In the genomic region with DNA sequence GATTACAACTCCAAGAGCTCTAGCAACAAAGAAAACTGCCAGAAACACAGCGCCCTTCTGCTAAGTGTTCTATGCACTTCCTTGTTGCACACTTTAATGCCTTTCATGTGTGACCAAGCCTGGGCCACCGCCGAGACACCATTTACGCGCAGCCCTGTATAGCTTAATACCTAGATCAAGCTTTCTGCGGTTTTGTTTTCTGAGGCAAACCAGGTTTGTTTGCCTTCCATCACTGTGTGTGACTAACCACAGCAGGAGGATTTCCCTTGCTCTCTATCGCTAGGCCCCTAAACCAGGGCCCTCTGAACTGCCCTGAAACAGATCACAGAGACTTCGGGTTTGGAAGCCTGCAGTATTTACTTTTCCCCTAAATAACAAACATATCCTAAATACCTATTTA, we compare ENCODE assay signal across 19 mouse cellular contexts.
DNase-seq lines count a peak whose midpoint lies in the region; ATAC-seq and TF ChIP-seq lines count a peak whose summit lies in the region.
"Had no signal": no experiment of that assay in that cellular context is flagged by ENCODE, and none has a peak within 500 bp of the region (broad histone marks: within the 10 kb centered on the region; RNA-seq: fewer than 3 reads in every experiment).

No protein-coding gene starts in this region.

- ATAC-seq in limb, embryonic 11.5 days (ENCODE audit: insufficient number of reproducible peaks, low FRiP score, low TSS enrichment, low read depth), result 0 out of 2 replicates have a peak, but pooled peaks have one; percentile 35
- ATAC-seq: forebrain, embryonic 15.5 days; hindbrain, embryonic 16.5 days; inflammation-experienced regulatory T-cells, adult 6 months had no signal

- H3K36me3 ChIP-seq in limb, embryonic 11.5 days (ENCODE audit: control insufficient read depth, insufficient read depth, low read length), result no peaks in the 10 kb centered on the region
- H3K36me3 ChIP-seq in limb, embryonic 10.5 days, result no peaks in the 10 kb centered on the region
- H3K36me3 ChIP-seq in CH12.LX (replicated peaks in 1 of 2; ENCODE audit: control insufficient read depth in 1 of 2, insufficient read depth in 1 of 2, low read length in 1 of 2), result no peaks in the 10 kb centered on the region
- H3K36me3 ChIP-seq: forebrain, embryonic 15.5 days; G1E; heart, embryonic 10.5 days; hindbrain, embryonic 12.5 days had no signal

- DNase-seq in limb, embryonic 11.5 days (ENCODE audit: low spot score), result no peak
- DNase-seq in limb, embryonic 10.5 days (ENCODE audit: low spot score), result no peak
- DNase-seq in CH12.LX (ENCODE audit: extremely low read depth), result peak; percentile 13
- DNase-seq in naive thymus-derived CD4-positive, alpha-beta T cell, adult 2 months (ENCODE audit: low read depth), result peak; percentile 47
- no peak for DNase-seq in urinary bladder, adult 18-20 months (ENCODE audit: low spot score in 2 of 2)
- no peak for DNase-seq in left cerebral cortex, adult 8-10 months (ENCODE audit: low spot score in 2 of 2)
- DNase-seq: adrenal gland, postnatal 10 days; cerebellum, adult 11 months; cerebellum, adult 8-10 months; cerebellum, postnatal 25 days; gastrocnemius, postnatal 10 days; heart, postnatal 10 days; heart, postnatal 4 days had no signal

- no peak for TF ChIP-seq POLR2A in CH12.LX (IDR thresholded peaks at IDR 0.05; ENCODE audit: low read depth, low read length)

- no peak overlapping the region for H3K4me3 ChIP-seq in limb, embryonic 11.5 days (ENCODE audit: low read depth, low read length)
- no peak overlapping the region for H3K4me3 ChIP-seq in limb, embryonic 10.5 days
- H3K4me3 ChIP-seq in CH12.LX (replicated peaks in 1 of 3; ENCODE audit: low read depth in 2 of 3, low read length in 2 of 3, poor library complexity in 1 of 3), result no peak overlapping the region
- H3K4me3 ChIP-seq: forebrain, embryonic 15.5 days; heart, embryonic 10.5 days; hindbrain, embryonic 12.5 days had no signal

- no peak overlapping the region for H3K27ac ChIP-seq in limb, embryonic 11.5 days (replicated peaks; ENCODE audit: low read depth, low read length)
- H3K27ac ChIP-seq in limb, embryonic 10.5 days, result no peak overlapping the region
- no peak overlapping the region for H3K27ac ChIP-seq in CH12.LX (ENCODE audit: insufficient read depth, low read depth)
- H3K27ac ChIP-seq: forebrain, embryonic 15.5 days; heart, embryonic 10.5 days; hindbrain, embryonic 12.5 days had no signal

- no peaks in the 10 kb centered on the region for H3K79me2 ChIP-seq in CH12.LX (replicated peaks; ENCODE audit: control insufficient read depth, extremely low read depth, insufficient read depth, poor library complexity, severe bottlenecking)

- in situ Hi-C loops in CH12.LX (cut with MboI; ENCODE audit: low pct_ligation_motif_present, low pct_unique_long_range_greater_than_20kb, low sequenced_read_pairs), result no loop called here

- TF ChIP-seq RAD21 in CH12.LX (IDR thresholded peaks at IDR 0.05; ENCODE audit: low read depth, low read length), result no peak

- no peaks in the 10 kb centered on the region for H3K4me1 ChIP-seq in limb, embryonic 11.5 days (ENCODE audit: control insufficient read depth, insufficient read depth, low read length)
- H3K4me1 ChIP-seq in limb, embryonic 10.5 days, result no peaks in the 10 kb centered on the region
- peaks cover 8 to 34% of the 10 kb centered on the region in 2 experiments for H3K4me1 ChIP-seq in CH12.LX (ENCODE audit: control insufficient read depth in 1 of 2, insufficient read depth in 2 of 2)
- H3K4me1 ChIP-seq: forebrain, embryonic 15.5 days had no signal

- no peaks in the 10 kb centered on the region for H3K27me3 ChIP-seq in limb, embryonic 11.5 days (ENCODE audit: control insufficient read depth, insufficient read depth, low read length)
- no peaks in the 10 kb centered on the region for H3K27me3 ChIP-seq in limb, embryonic 10.5 days (ENCODE audit: low read depth, poor library complexity, severe bottlenecking)
- no peaks in the 10 kb centered on the region for H3K27me3 ChIP-seq in CH12.LX (replicated peaks)
- H3K27me3 ChIP-seq: forebrain, embryonic 15.5 days; hindbrain, embryonic 12.5 days had no signal

- H3K9me3 ChIP-seq in limb, embryonic 11.5 days (ENCODE audit: control insufficient read depth, low read length), result no peaks in the 10 kb centered on the region
- no peaks in the 10 kb centered on the region for H3K9me3 ChIP-seq in limb, embryonic 10.5 days (replicated peaks)
- H3K9me3 ChIP-seq in CH12.LX (replicated peaks; ENCODE audit: low read length), result no peaks in the 10 kb centered on the region
- H3K9me3 ChIP-seq: forebrain, embryonic 15.5 days; G1E; heart, embryonic 10.5 days; hindbrain, embryonic 12.5 days had no signal

- no peak for TF ChIP-seq EP300 in CH12.LX (IDR thresholded peaks at IDR 0.05; ENCODE audit: low read length)

- no peak overlapping the region for H3K4me2 ChIP-seq in limb, embryonic 11.5 days (ENCODE audit: low read depth, severe bottlenecking)
- no peak overlapping the region for H3K4me2 ChIP-seq in CH12.LX (ENCODE audit: insufficient read depth, low read depth, poor library complexity, severe bottlenecking)
- H3K4me2 ChIP-seq: forebrain, embryonic 15.5 days; hindbrain, embryonic 12.5 days had no signal

- H3K9ac ChIP-seq in limb, embryonic 11.5 days (ENCODE audit: low read length), result no peak overlapping the region
- H3K9ac ChIP-seq in CH12.LX (ENCODE audit: insufficient read depth, low read depth), result no peak overlapping the region
- H3K9ac ChIP-seq: forebrain, embryonic 15.5 days; hindbrain, embryonic 12.5 days had no signal

- no peak for TF ChIP-seq CTCF in CH12.LX (conservative IDR thresholded peaks at IDR 0.05 in 1 of 2, IDR thresholded peaks at IDR 0.05 in 1 of 2; ENCODE audit: low read depth in 2 of 2, low read length in 2 of 2)

- WGBS in limb, embryonic 11.5 days, result 64% methylated on average over 8 of the region's 8 CpGs
- 84% methylated on average over 8 of the region's 8 CpGs for WGBS in limb, embryonic 10.5 days

- dilution Hi-C loops in CH12.LX (cut with MboI; ENCODE audit: extremely low pct_ligation_motif_present, extremely low pct_unique_long_range_greater_than_20kb, low sequenced_read_pairs), result no loop called here

TF ChIP-seq in CH12.LX, 34 proteins besides CTCF, POLR2A, EP300 and RAD21:
- TF ChIP-seq HCFC1 (IDR thresholded peaks at IDR 0.05; ENCODE audit: low read depth, low read length) (no peak), SIN3A (IDR thresholded peaks at IDR 0.05; ENCODE audit: low read length) (no peak), MAX (IDR thresholded peaks at IDR 0.05; ENCODE audit: low read length) (no peak), ZKSCAN1 (IDR thresholded peaks at IDR 0.05; ENCODE audit: borderline replicate concordance, low read depth, low read length) (no peak), TBP (conservative IDR thresholded peaks at IDR 0.05; ENCODE audit: low read depth, low read length) (no peak), USF1 (IDR thresholded peaks at IDR 0.05; ENCODE audit: low read depth, low read length) (no peak), ELF1 (IDR thresholded peaks at IDR 0.05; ENCODE audit: low read depth, low read length) (no peak), POLR2AphosphoS2 (IDR thresholded peaks at IDR 0.05; ENCODE audit: low read depth, low read length) (no peak), GABPA (IDR thresholded peaks at IDR 0.05; ENCODE audit: insufficient replicate concordance, low read depth, low read length) (no peak), MAZ (IDR thresholded peaks at IDR 0.05; ENCODE audit: low read depth, low read length) (no peak), CHD1 (IDR thresholded peaks at IDR 0.05; ENCODE audit: low read depth, low read length) (no peak), TCF12 (IDR thresholded peaks at IDR 0.05; ENCODE audit: low read depth, low read length) (no peak), BHLHE40 (IDR thresholded peaks at IDR 0.05; ENCODE audit: low read depth, low read length) (no peak), E2F4 (IDR thresholded peaks at IDR 0.05; ENCODE audit: insufficient replicate concordance, low read depth, low read length) (no peak)

Comparison
In these comparisons a context has a peak if more than half of its experiments do, and no peak if none do; other contexts are left out.
1. DNase-seq: peak in CH12.LX (single experiment) and naive thymus-derived CD4-positive, alpha-beta T cell, adult 2 months (single experiment); none in limb, embryonic 11.5 days (single experiment), limb, embryonic 10.5 days (single experiment), urinary bladder, adult 18-20 months (0 of 2) and left cerebral cortex, adult 8-10 months (0 of 2).